17 mouse cellular contexts compared by ENCODE assay signal in the genomic region with DNA sequence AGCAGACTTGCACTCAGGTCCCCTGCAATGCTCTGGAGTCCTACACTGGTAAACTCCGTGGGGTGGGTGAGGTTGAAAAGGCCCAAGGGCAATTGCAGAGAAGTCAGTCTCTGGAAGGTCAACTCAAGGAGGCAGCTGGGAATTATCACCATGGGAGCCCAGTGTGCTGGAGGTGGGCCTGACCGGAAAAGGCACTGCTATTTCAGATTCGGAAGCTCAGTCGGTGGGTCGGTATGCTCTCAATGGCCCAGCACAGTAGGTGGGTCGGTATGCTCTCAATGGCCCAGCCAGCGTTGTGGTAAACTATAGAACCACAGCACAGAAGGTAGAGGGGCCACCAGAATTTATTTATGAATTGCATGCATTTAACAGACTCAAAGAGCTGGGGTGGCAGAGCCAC.
"Had no signal": no experiment of that assay in that cellular context is flagged by ENCODE, and none has a peak within 500 bp of the region (broad histone marks: within the 10 kb centered on the region; RNA-seq: fewer than 3 reads in every experiment).

No protein-coding gene starts in this region.

- H3K27me3 ChIP-seq: limb, embryonic 15.5 days; liver, embryonic 12.5 days; neural tube, embryonic 13.5 days had no signal

- H3K4me3 ChIP-seq: limb, embryonic 15.5 days; liver, embryonic 12.5 days; neural tube, embryonic 13.5 days had no signal

- ATAC-seq: liver, embryonic 12.5 days; midbrain, embryonic 16.5 days had no signal

- H3K36me3 ChIP-seq: limb, embryonic 15.5 days; liver, embryonic 12.5 days; neural tube, embryonic 13.5 days had no signal

- H3K9ac ChIP-seq: limb, embryonic 15.5 days; liver, embryonic 12.5 days; lung, embryonic 14.5 days; neural tube, embryonic 13.5 days had no signal

- H3K4me2 ChIP-seq: limb, embryonic 15.5 days; liver, embryonic 12.5 days; lung, embryonic 14.5 days; midbrain, embryonic 11.5 days; neural tube, embryonic 13.5 days had no signal

- H3K27ac ChIP-seq: kidney, postnatal 0 days; limb, embryonic 15.5 days; liver, embryonic 12.5 days; neural tube, embryonic 13.5 days had no signal

- DNase-seq: kidney, postnatal 36 days; layer of hippocampus, adult 9-11 months; layer of hippocampus, postnatal 36 days; lung, embryonic 14.5 days; lung, postnatal 10 days; lung, postnatal 4 days; retina, postnatal 1 day; right cerebral cortex, postnatal 4 days; spleen, adult 18-20 months; thymus, adult 18-20 months; thymus, postnatal 36 days had no signal

- H3K9me3 ChIP-seq: limb, embryonic 15.5 days; liver, embryonic 12.5 days; neural tube, embryonic 13.5 days had no signal
